Mouse (Mus musculus): Measurements from ENCODE around the gene E2f7.

E2f7 gene

GRCm38 (mm10) chr10:110795206-110795796, 50.1 kb downstream of the E2f7 start:
- DNase-seq (ENCODE audit: low read depth, low spot score), result no peak
- Histone ChIP-seq H3K36me3 (ENCODE audit: control insufficient read depth, insufficient read depth, low read length, poor library complexity, severe bottlenecking) (no peaks in the 10 kb centered on the region), H3K27me3 (ENCODE audit: control insufficient read depth, insufficient read depth, low read length, poor library complexity, severe bottlenecking) (no peaks in the 10 kb centered on the region)

- DNase-seq (ENCODE audit: low read depth, low spot score), result no peak
- no peaks in the 10 kb centered on the region for H3K36me3 ChIP-seq (ENCODE audit: control insufficient read depth, insufficient read depth, low read length, poor library complexity, severe bottlenecking)
Observed at GRCm38 (mm10) chr10:110801296-110801695, 56.1 kb downstream of the E2f7 start.

GRCm38 (mm10) chr10:110804279-110805024, 59.2 kb downstream of the E2f7 start:
- Histone ChIP-seq H3K27me3 (ENCODE audit: control insufficient read depth, insufficient read depth, low read length, poor library complexity, severe bottlenecking) (no peaks in the 10 kb centered on the region), H3K36me3 (ENCODE audit: control insufficient read depth, insufficient read depth, low read length, poor library complexity, severe bottlenecking) (no peaks in the 10 kb centered on the region)
- DNase-seq (ENCODE audit: low read depth, low spot score), result no peak

More at GRCm38 (mm10) chr10:110801296-110801695, 56.1 kb downstream of the E2f7 start:
- H3K27me3 ChIP-seq (ENCODE audit: control insufficient read depth, insufficient read depth, low read length, poor library complexity, severe bottlenecking), result no peaks in the 10 kb centered on the region

- no peaks in the 10 kb centered on the region for H3K27me3 ChIP-seq (ENCODE audit: control insufficient read depth, insufficient read depth, low read length, poor library complexity, severe bottlenecking)
- DNase-seq (ENCODE audit: low read depth, low spot score), result no peak
- H3K36me3 ChIP-seq (ENCODE audit: control insufficient read depth, insufficient read depth, low read length, poor library complexity, severe bottlenecking), result no peaks in the 10 kb centered on the region
Observed at GRCm38 (mm10) chr10:110805025-110805740, 59.9 kb downstream of the E2f7 start.

- Histone ChIP-seq H3K36me3 (ENCODE audit: control insufficient read depth, insufficient read depth, low read length, poor library complexity, severe bottlenecking) (no peaks in the 10 kb centered on the region), H3K27me3 (ENCODE audit: control insufficient read depth, insufficient read depth, low read length, poor library complexity, severe bottlenecking) (no peaks in the 10 kb centered on the region)
- no peak for DNase-seq (ENCODE audit: low read depth, low spot score)
Observed at GRCm38 (mm10) chr10:110806471-110806870, 61.2 kb downstream of the E2f7 start.

GRCm38 (mm10) chr10:110810528-110810927, 65.3 kb downstream of the E2f7 start:
- DNase-seq (ENCODE audit: low read depth, low spot score), result no peak
- Histone ChIP-seq H3K27me3 (ENCODE audit: control insufficient read depth, insufficient read depth, low read length, poor library complexity, severe bottlenecking) (no peaks in the 10 kb centered on the region), H3K36me3 (ENCODE audit: control insufficient read depth, insufficient read depth, low read length, poor library complexity, severe bottlenecking) (no peaks in the 10 kb centered on the region)

GRCm38 (mm10) chr10:110811209-110811861, 66.1 kb downstream of the E2f7 start:
- no peaks in the 10 kb centered on the region for H3K36me3 ChIP-seq (ENCODE audit: control insufficient read depth, insufficient read depth, low read length, poor library complexity, severe bottlenecking)
- no peak for DNase-seq (ENCODE audit: low read depth, low spot score)

GRCm38 (mm10) chr10:110811862-110812225, 66.6 kb downstream of the E2f7 start:
- DNase-seq (ENCODE audit: low read depth, low spot score), result peak; percentile 37
- H3K36me3 ChIP-seq (ENCODE audit: control insufficient read depth, insufficient read depth, low read length, poor library complexity, severe bottlenecking), result no peaks in the 10 kb centered on the region
- H3K27me3 ChIP-seq (ENCODE audit: control insufficient read depth, insufficient read depth, low read length, poor library complexity, severe bottlenecking), result no peaks in the 10 kb centered on the region

More at GRCm38 (mm10) chr10:110811209-110811861, 66.1 kb downstream of the E2f7 start:
- H3K27me3 ChIP-seq (ENCODE audit: control insufficient read depth, insufficient read depth, low read length, poor library complexity, severe bottlenecking), result no peaks in the 10 kb centered on the region

- Histone ChIP-seq H3K27me3 (ENCODE audit: control insufficient read depth, insufficient read depth, low read length, poor library complexity, severe bottlenecking) (no peaks in the 10 kb centered on the region), H3K36me3 (ENCODE audit: control insufficient read depth, insufficient read depth, low read length, poor library complexity, severe bottlenecking) (no peaks in the 10 kb centered on the region)
- peak; percentile 42 for DNase-seq (ENCODE audit: low read depth, low spot score)
Observed at GRCm38 (mm10) chr10:110821139-110821538, 75.9 kb downstream of the E2f7 start.

- H3K36me3 ChIP-seq (ENCODE audit: control insufficient read depth, insufficient read depth, low read length, poor library complexity, severe bottlenecking), result no peaks in the 10 kb centered on the region
- DNase-seq (ENCODE audit: low read depth, low spot score), result peak; percentile 73
- H3K27me3 ChIP-seq (ENCODE audit: control insufficient read depth, insufficient read depth, low read length, poor library complexity, severe bottlenecking), result no peaks in the 10 kb centered on the region
Observed at GRCm38 (mm10) chr10:110821692-110822091, 76.5 kb downstream of the E2f7 start.

GRCm38 (mm10) chr10:110832336-110832735, 87.1 kb downstream of the E2f7 start:
- DNase-seq (ENCODE audit: low read depth, low spot score), result no peak
- H3K36me3 ChIP-seq (ENCODE audit: control insufficient read depth, insufficient read depth, low read length, poor library complexity, severe bottlenecking), result no peaks in the 10 kb centered on the region
- no peaks in the 10 kb centered on the region for H3K27me3 ChIP-seq (ENCODE audit: control insufficient read depth, insufficient read depth, low read length, poor library complexity, severe bottlenecking)

- DNase-seq (ENCODE audit: low read depth, low spot score), result no peak
- Histone ChIP-seq H3K36me3 (ENCODE audit: control insufficient read depth, insufficient read depth, low read length, poor library complexity, severe bottlenecking) (no peaks in the 10 kb centered on the region), H3K27me3 (ENCODE audit: control insufficient read depth, insufficient read depth, low read length, poor library complexity, severe bottlenecking) (no peaks in the 10 kb centered on the region)
Observed at GRCm38 (mm10) chr10:110835115-110835806, 90.0 kb downstream of the E2f7 start.
